Comparison of ENCODE assay signal across 16 mouse cellular contexts in the genomic region with DNA sequence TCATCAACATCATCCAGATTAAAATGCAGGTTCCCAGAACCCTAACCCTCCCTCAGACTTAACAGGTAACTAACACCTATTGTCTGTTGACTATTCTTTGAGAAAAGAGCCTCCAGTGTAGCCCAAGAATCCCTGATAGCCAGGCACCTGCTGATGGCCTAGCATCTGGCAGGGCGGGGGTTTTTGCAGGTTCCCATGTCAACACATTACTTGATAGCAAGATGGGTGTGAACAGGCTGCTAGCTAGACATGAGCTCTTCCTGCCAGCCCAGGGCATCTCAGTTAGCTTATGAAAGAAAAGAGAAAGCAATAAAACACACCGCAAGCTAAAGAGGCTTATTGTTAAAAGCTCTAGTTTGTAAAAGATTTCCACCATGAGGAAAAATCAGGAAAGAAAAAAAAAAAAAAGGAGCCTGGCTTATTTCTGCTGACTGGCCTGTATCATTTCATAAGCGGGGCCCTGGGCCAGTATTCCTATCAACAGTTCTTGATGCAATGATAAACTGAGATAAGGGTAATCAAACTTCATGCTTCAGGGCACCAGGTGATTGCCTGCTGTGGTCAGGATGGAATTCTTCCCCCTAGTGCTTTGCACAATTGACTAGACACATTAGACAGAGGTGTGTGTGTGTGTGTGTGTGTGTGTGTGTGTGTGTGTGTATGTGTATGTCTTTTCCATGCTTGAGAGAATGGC.
DNase-seq lines count a peak whose midpoint lies in the region; ATAC-seq lines count a peak whose summit lies in the region.
"Had no signal": no experiment of that assay in that cellular context is flagged by ENCODE, and none has a peak within 500 bp of the region (broad histone marks: within the 10 kb centered on the region; RNA-seq: fewer than 3 reads in every experiment).

No protein-coding gene starts in this region.

- ATAC-seq in forebrain, embryonic 14.5 days = peak; percentile 40; the same call in 1 of the 2 replicates
- no peak for ATAC-seq in forebrain, embryonic 12.5 days (ENCODE audit: low FRiP score)
- ATAC-seq in heart, embryonic 14.5 days (ENCODE audit: insufficient number of reproducible peaks, insufficient read depth, low FRiP score, low read depth) = no peak
- ATAC-seq in intestine, embryonic 15.5 days = peak; percentile 83
- ATAC-seq: forebrain, postnatal 0 days had no signal

- H3K4me3 ChIP-seq in forebrain, embryonic 14.5 days (ENCODE audit: low read depth, low read length) = no peak overlapping the region
- H3K4me3 ChIP-seq in forebrain, embryonic 12.5 days (replicated peaks) = no peak overlapping the region
- no peak overlapping the region for H3K4me3 ChIP-seq in heart, embryonic 14.5 days (ENCODE audit: control insufficient read depth in 1 of 2, insufficient read depth in 1 of 2, low read depth in 1 of 2, low read length in 2 of 2)
- no peak overlapping the region for H3K4me3 ChIP-seq in intestine, embryonic 15.5 days (replicated peaks)
- H3K4me3 ChIP-seq: embryonic facial prominence, embryonic 15.5 days; hindbrain, embryonic 15.5 days; limb, embryonic 13.5 days; liver, embryonic 15.5 days; midbrain, embryonic 10.5 days had no signal

- intact Hi-C loops in left cerebral cortex, postnatal 10 days (cut with DNase I) = no loop called here

- 72% methylated on average over 3 of the region's 3 CpGs for WGBS in forebrain, embryonic 14.5 days
- WGBS in forebrain, embryonic 12.5 days = 79% methylated on average over 3 of the region's 3 CpGs
- 33% methylated on average over 3 of the region's 3 CpGs for WGBS in heart, embryonic 14.5 days
- WGBS in intestine, embryonic 15.5 days = 47% methylated on average over 3 of the region's 3 CpGs

- no peak overlapping the region for H3K27ac ChIP-seq in forebrain, embryonic 14.5 days (ENCODE audit: low read depth, low read length)
- no peak overlapping the region for H3K27ac ChIP-seq in forebrain, embryonic 12.5 days
- H3K27ac ChIP-seq in heart, embryonic 14.5 days (replicated peaks in 1 of 2; ENCODE audit: control insufficient read depth in 1 of 2, insufficient read depth in 1 of 2, low read depth in 2 of 2, low read length in 2 of 2) = peak overlapping the region; percentile 78 to 87
- H3K27ac ChIP-seq in intestine, embryonic 15.5 days = 0 out of 2 replicates have a peak overlapping the region, but pooled peaks have one; percentile 13
- H3K27ac ChIP-seq: embryonic facial prominence, embryonic 15.5 days; hindbrain, embryonic 15.5 days; kidney, postnatal 0 days; limb, embryonic 13.5 days; liver, embryonic 15.5 days; midbrain, embryonic 10.5 days had no signal

- H3K4me1 ChIP-seq in forebrain, embryonic 14.5 days (ENCODE audit: control insufficient read depth, insufficient read depth, low read length) = peaks cover 5% of the 10 kb centered on the region
- H3K4me1 ChIP-seq in forebrain, embryonic 12.5 days = peaks cover 3% of the 10 kb centered on the region; the same call in 1 of the 2 replicates
- H3K4me1 ChIP-seq in heart, embryonic 14.5 days (ENCODE audit: control insufficient read depth in 2 of 2, insufficient read depth in 2 of 2, low read length in 2 of 2) = peaks cover 38 to 81% of the 10 kb centered on the region in 2 experiments
- peaks cover 24% of the 10 kb centered on the region for H3K4me1 ChIP-seq in intestine, embryonic 15.5 days (replicated peaks)
- H3K4me1 ChIP-seq: liver, embryonic 15.5 days had no signal

- no peak overlapping the region for H3K9ac ChIP-seq in forebrain, embryonic 14.5 days (ENCODE audit: low read length)
- no peak overlapping the region for H3K9ac ChIP-seq in forebrain, embryonic 12.5 days
- H3K9ac ChIP-seq in heart, embryonic 14.5 days (ENCODE audit: low read length) = peak overlapping the region; percentile 38; the same call in 1 of the 2 replicates
- H3K9ac ChIP-seq in intestine, embryonic 15.5 days = no peak overlapping the region
- H3K9ac ChIP-seq: embryonic facial prominence, embryonic 15.5 days; forebrain, postnatal 0 days; hindbrain, embryonic 15.5 days; limb, embryonic 13.5 days; liver, embryonic 15.5 days had no signal

- H3K27me3 ChIP-seq in forebrain, embryonic 14.5 days (replicated peaks; ENCODE audit: control insufficient read depth, insufficient read depth, low read length) = no peaks in the 10 kb centered on the region
- no peaks in the 10 kb centered on the region for H3K27me3 ChIP-seq in forebrain, embryonic 12.5 days
- no peaks in the 10 kb centered on the region for H3K27me3 ChIP-seq in heart, embryonic 14.5 days (ENCODE audit: control insufficient read depth, insufficient read depth, low read length)
- H3K27me3 ChIP-seq in intestine, embryonic 15.5 days (replicated peaks) = no peaks in the 10 kb centered on the region
- H3K27me3 ChIP-seq: embryonic facial prominence, embryonic 15.5 days; hindbrain, embryonic 15.5 days; liver, embryonic 15.5 days had no signal

- DNase-seq in forebrain, embryonic 14.5 days (ENCODE audit: low spot score) = peak; percentile 38
- DNase-seq in heart, adult 18-20 months = no peak
- DNase-seq in MN1 (ENCODE audit: low spot score) = peak; percentile 18
- DNase-seq in left cerebral cortex, postnatal 10 days (ENCODE audit: extremely low spot score in 1 of 2, low spot score in 2 of 2) = no peak
- DNase-seq in adrenal gland, postnatal 25 days = no peak
- DNase-seq: cerebellum, adult 11-12 months; forebrain, postnatal 0 days had no signal

- H3K9me3 ChIP-seq in forebrain, embryonic 14.5 days (replicated peaks; ENCODE audit: control insufficient read depth, low read length) = no peaks in the 10 kb centered on the region
- no peaks in the 10 kb centered on the region for H3K9me3 ChIP-seq in forebrain, embryonic 12.5 days
- no peaks in the 10 kb centered on the region for H3K9me3 ChIP-seq in heart, embryonic 14.5 days (ENCODE audit: control insufficient read depth, low read length)
- no peaks in the 10 kb centered on the region for H3K9me3 ChIP-seq in intestine, embryonic 15.5 days
- H3K9me3 ChIP-seq: embryonic facial prominence, embryonic 15.5 days; hindbrain, embryonic 15.5 days; limb, embryonic 13.5 days; liver, embryonic 15.5 days; midbrain, embryonic 10.5 days had no signal

- H3K4me2 ChIP-seq in forebrain, embryonic 14.5 days (ENCODE audit: low read length) = 0 out of 2 replicates have a peak overlapping the region, but pooled peaks have one; percentile 3
- H3K4me2 ChIP-seq in forebrain, embryonic 12.5 days = no peak overlapping the region
- peak overlapping the region; percentile 72 for H3K4me2 ChIP-seq in heart, embryonic 14.5 days (ENCODE audit: low read length)
- no peak overlapping the region for H3K4me2 ChIP-seq in intestine, embryonic 15.5 days (replicated peaks)
- H3K4me2 ChIP-seq: embryonic facial prominence, embryonic 15.5 days; hindbrain, embryonic 15.5 days; limb, embryonic 13.5 days; liver, embryonic 15.5 days had no signal

- no peaks in the 10 kb centered on the region for H3K36me3 ChIP-seq in forebrain, embryonic 14.5 days (ENCODE audit: control insufficient read depth, insufficient read depth, low read length)
- H3K36me3 ChIP-seq in forebrain, embryonic 12.5 days (replicated peaks) = no peaks in the 10 kb centered on the region
- 0 out of 2 replicates have a peak, but pooled peaks cover 9% of the 10 kb centered on the region for H3K36me3 ChIP-seq in heart, embryonic 14.5 days (ENCODE audit: control insufficient read depth, insufficient read depth, low read length)
- H3K36me3 ChIP-seq in intestine, embryonic 15.5 days = no peaks in the 10 kb centered on the region
- H3K36me3 ChIP-seq: embryonic facial prominence, embryonic 15.5 days; hindbrain, embryonic 15.5 days; limb, embryonic 13.5 days; liver, embryonic 15.5 days; midbrain, embryonic 10.5 days had no signal

Comparison
In these comparisons a context has a peak if more than half of its experiments do, and no peak if none do; other contexts are left out.
1. ATAC-seq: peak in forebrain, embryonic 14.5 days (single experiment) and intestine, embryonic 15.5 days (single experiment); none in forebrain, embryonic 12.5 days (single experiment) and heart, embryonic 14.5 days (single experiment).
2. H3K4me2 ChIP-seq: peak in forebrain, embryonic 14.5 days (single experiment) and heart, embryonic 14.5 days (single experiment); none in forebrain, embryonic 12.5 days (single experiment) and intestine, embryonic 15.5 days (single experiment).
3. DNase-seq: peak in forebrain, embryonic 14.5 days (single experiment) and MN1 (single experiment); none in heart, adult 18-20 months (0 of 2), left cerebral cortex, postnatal 10 days (0 of 2) and adrenal gland, postnatal 25 days (single experiment).
4. H3K27ac ChIP-seq: peak in heart, embryonic 14.5 days (2 of 2) and intestine, embryonic 15.5 days (single experiment); none in forebrain, embryonic 14.5 days (single experiment) and forebrain, embryonic 12.5 days (single experiment).